In genomic region chr1:183997207-183997606, GRCm38 (mm10) we compare ENCODE assay signal across 15 mouse cellular contexts.
"Had no signal": no experiment of that assay in that cellular context is flagged by ENCODE, and none has a peak within 500 bp of the region (broad histone marks: within the 10 kb centered on the region; RNA-seq: fewer than 3 reads in every experiment).

No protein-coding gene starts in this region.

- ATAC-seq: midbrain, embryonic 13.5 days; midbrain, embryonic 15.5 days had no signal

- DNase-seq: lung, adult 18-20 months; lung, embryonic 14.5 days; lung, postnatal 10 days; lung, postnatal 4 days; right cerebral cortex, postnatal 14 days; thymus, adult 2 months; thymus, postnatal 25 days; thymus, postnatal 4 days had no signal

- H3K4me1 ChIP-seq: midbrain, embryonic 13.5 days; midbrain, embryonic 15.5 days; neural tube, embryonic 12.5 days; stomach, embryonic 15.5 days had no signal

- H3K9me3 ChIP-seq: midbrain, embryonic 13.5 days; midbrain, embryonic 15.5 days; neural tube, embryonic 12.5 days; stomach, embryonic 15.5 days had no signal

- H3K4me3 ChIP-seq: megakaryocyte, embryonic 14.5 days; midbrain, embryonic 13.5 days; midbrain, embryonic 15.5 days; neural tube, embryonic 12.5 days; stomach, embryonic 15.5 days had no signal

- H3K4me2 ChIP-seq: lung, embryonic 14.5 days; midbrain, embryonic 11.5 days; midbrain, embryonic 13.5 days; midbrain, embryonic 15.5 days; neural tube, embryonic 12.5 days; stomach, embryonic 15.5 days had no signal

- H3K27me3 ChIP-seq: megakaryocyte, embryonic 14.5 days; midbrain, embryonic 13.5 days; midbrain, embryonic 15.5 days; neural tube, embryonic 12.5 days; stomach, embryonic 15.5 days had no signal

- H3K9ac ChIP-seq: lung, embryonic 14.5 days; midbrain, embryonic 13.5 days; midbrain, embryonic 15.5 days; neural tube, embryonic 12.5 days; stomach, embryonic 15.5 days had no signal

- H3K27ac ChIP-seq: midbrain, embryonic 13.5 days; midbrain, embryonic 15.5 days; neural tube, embryonic 12.5 days; stomach, embryonic 15.5 days; stomach, postnatal 0 days had no signal

- H3K36me3 ChIP-seq: midbrain, embryonic 13.5 days; midbrain, embryonic 15.5 days; neural tube, embryonic 12.5 days; stomach, embryonic 15.5 days had no signal
